Mouse (Mus musculus): ENCODE data around the gene Rap1gap2. TPM values are rescaled to one million over a fixed set of nuclear protein-coding genes. Genes with fewer than 3 reads are reported as not detected.

The Rap1gap2 gene
- total and polyA plus RNA-seq, 3 experiments: 55.4 to 79.8 (median 76.6) TPM

DNA sequence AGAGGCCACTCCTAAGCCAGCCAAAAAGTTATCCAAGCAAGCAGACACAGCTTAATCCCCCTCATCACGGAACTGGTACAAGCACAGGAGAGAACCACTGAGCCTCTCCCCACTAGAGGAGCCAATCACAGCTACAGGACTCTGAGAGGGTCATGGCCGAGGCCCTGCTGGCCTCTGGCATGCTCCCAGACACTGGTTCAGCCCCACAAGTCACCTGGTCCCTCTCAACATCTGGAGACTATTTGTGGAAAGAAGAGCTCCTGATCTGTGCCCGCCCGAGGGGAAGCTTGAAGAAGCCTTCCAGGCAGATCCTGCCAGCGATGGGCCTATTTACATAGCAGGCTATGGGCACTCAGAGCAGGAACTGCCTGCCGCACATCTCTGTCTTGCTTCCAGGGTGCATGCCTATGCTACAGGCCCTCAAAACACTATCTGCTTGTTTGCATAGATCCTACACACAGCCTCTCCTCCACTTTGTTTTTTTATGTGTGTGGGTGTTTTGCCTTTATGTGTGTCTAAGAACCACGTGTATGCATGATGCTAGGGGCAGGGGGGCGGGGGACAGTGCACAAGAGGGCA, 111.1 kb downstream of the Rap1gap2 start:
- dilution Hi-C loops (cut with MboI; ENCODE audit: extremely low pct_ligation_motif_present, extremely low pct_unique_long_range_greater_than_20kb, low sequenced_read_pairs): no loop called here

DNA sequence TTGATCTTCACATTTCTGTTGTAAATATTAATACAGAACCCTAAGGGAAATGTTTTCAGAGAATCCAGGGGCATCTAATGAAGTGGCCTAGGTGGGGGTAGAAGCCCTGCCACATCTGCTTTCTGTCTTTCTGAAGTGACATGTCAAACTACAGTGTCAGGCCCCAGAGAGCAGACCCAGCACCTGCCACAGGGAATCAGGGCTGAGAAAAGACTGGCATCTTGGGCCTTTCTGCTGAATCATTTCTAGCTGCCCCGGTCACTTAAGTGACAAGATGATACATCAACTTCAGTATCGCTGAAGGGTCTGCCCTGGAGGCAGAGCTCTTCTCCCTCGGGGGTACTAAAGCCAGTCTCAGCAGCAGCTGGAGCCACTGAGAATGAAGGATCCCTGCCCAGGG, 111.7 kb downstream of the Rap1gap2 start:
- H3K36me3 ChIP-seq (replicated peaks in 1 of 2; ENCODE audit: control insufficient read depth in 1 of 2, insufficient read depth in 1 of 2, low read length in 1 of 2): peaks cover 18 to 84% of the 10 kb centered on the region in 2 experiments
- in situ Hi-C loops (cut with MboI; ENCODE audit: low pct_ligation_motif_present, low pct_unique_long_range_greater_than_20kb, low sequenced_read_pairs): no loop called here
- H3K27ac ChIP-seq (ENCODE audit: insufficient read depth, low read depth): no peak overlapping the region
- peaks cover 35 to 87% of the 10 kb centered on the region in 2 experiments for H3K4me1 ChIP-seq (ENCODE audit: control insufficient read depth in 1 of 2, insufficient read depth in 2 of 2)
- TF ChIP-seq MXI1 (IDR thresholded peaks at IDR 0.05; ENCODE audit: low read depth, low read length) (no peak), IRF4 (IDR thresholded peaks at IDR 0.05; ENCODE audit: low read depth, low read length) (no peak), MEF2A (IDR thresholded peaks at IDR 0.05; ENCODE audit: borderline replicate concordance, low read depth, low read length) (no peak), CTCF (conservative IDR thresholded peaks at IDR 0.05 in 1 of 2, IDR thresholded peaks at IDR 0.05 in 1 of 2; ENCODE audit: low read depth in 2 of 2, low read length in 2 of 2) (no peak), SIN3A (IDR thresholded peaks at IDR 0.05; ENCODE audit: low read length) (no peak), HCFC1 (IDR thresholded peaks at IDR 0.05; ENCODE audit: low read depth, low read length) (no peak), TCF12 (IDR thresholded peaks at IDR 0.05; ENCODE audit: low read depth, low read length) (no peak), MYC (IDR thresholded peaks at IDR 0.05; ENCODE audit: low read depth, low read length) (no peak), ZC3H11A (IDR thresholded peaks at IDR 0.05; ENCODE audit: low read depth, low read length) (no peak), EP300 (IDR thresholded peaks at IDR 0.05; ENCODE audit: low read length) (no peak), GABPA (IDR thresholded peaks at IDR 0.05; ENCODE audit: insufficient replicate concordance, low read depth, low read length) (no peak), KAT2A (IDR thresholded peaks at IDR 0.05; ENCODE audit: insufficient replicate concordance, low read length) (no peak)
- peaks cover 91% of the 10 kb centered on the region for H3K79me2 ChIP-seq (replicated peaks; ENCODE audit: control insufficient read depth, extremely low read depth, insufficient read depth, poor library complexity, severe bottlenecking)
- DNase-seq (ENCODE audit: extremely low read depth): no peak
- dilution Hi-C loops (cut with MboI; ENCODE audit: extremely low pct_ligation_motif_present, extremely low pct_unique_long_range_greater_than_20kb, low sequenced_read_pairs): no loop called here
- peaks cover 7% of the 10 kb centered on the region for H3K9me3 ChIP-seq (replicated peaks; ENCODE audit: low read length)
- no peak overlapping the region for H3K9ac ChIP-seq (ENCODE audit: insufficient read depth, low read depth)
- no peak overlapping the region for H3K4me2 ChIP-seq (ENCODE audit: insufficient read depth, low read depth, poor library complexity, severe bottlenecking)
- H3K4me3 ChIP-seq (replicated peaks in 1 of 3; ENCODE audit: low read depth in 2 of 3, low read length in 2 of 3, poor library complexity in 1 of 3): no peak overlapping the region
- no peaks in the 10 kb centered on the region for H3K27me3 ChIP-seq (replicated peaks)

More for the DNA sequence above, 111.1 kb downstream of the Rap1gap2 start:
- Histone ChIP-seq H3K4me3 (replicated peaks in 1 of 3; ENCODE audit: low read depth in 2 of 3, low read length in 2 of 3, poor library complexity in 1 of 3) (no peak overlapping the region), H3K79me2 (replicated peaks; ENCODE audit: control insufficient read depth, extremely low read depth, insufficient read depth, poor library complexity, severe bottlenecking) (peaks cover 88% of the 10 kb centered on the region), H3K36me3 (replicated peaks in 1 of 2; ENCODE audit: control insufficient read depth in 1 of 2, insufficient read depth in 1 of 2, low read length in 1 of 2) (peaks cover 16 to 80% of the 10 kb centered on the region in 2 experiments), H3K9me3 (replicated peaks; ENCODE audit: low read length) (peaks cover 7% of the 10 kb centered on the region), H3K4me1 (ENCODE audit: control insufficient read depth in 1 of 2, insufficient read depth in 2 of 2) (peaks cover 34 to 84% of the 10 kb centered on the region in 2 experiments), H3K9ac (ENCODE audit: insufficient read depth, low read depth) (no peak overlapping the region), H3K4me2 (ENCODE audit: insufficient read depth, low read depth, poor library complexity, severe bottlenecking) (no peak overlapping the region), H3K27me3 (replicated peaks) (no peaks in the 10 kb centered on the region), H3K27ac (ENCODE audit: insufficient read depth, low read depth) (no peak overlapping the region)
- in situ Hi-C loops (cut with MboI; ENCODE audit: low pct_ligation_motif_present, low pct_unique_long_range_greater_than_20kb, low sequenced_read_pairs): no loop called here
- TF ChIP-seq SMC3 (IDR thresholded peaks at IDR 0.05; ENCODE audit: low read depth, low read length) (no peak), CHD2 (IDR thresholded peaks at IDR 0.05; ENCODE audit: low read length) (no peak), MEF2A (IDR thresholded peaks at IDR 0.05; ENCODE audit: borderline replicate concordance, low read depth, low read length) (no peak), USF2 (conservative IDR thresholded peaks at IDR 0.05; ENCODE audit: low read depth, low read length) (no peak), MXI1 (IDR thresholded peaks at IDR 0.05; ENCODE audit: low read depth, low read length) (no peak), E2F4 (IDR thresholded peaks at IDR 0.05; ENCODE audit: insufficient replicate concordance, low read depth, low read length) (no peak)
- DNase-seq (ENCODE audit: extremely low read depth): no peak
